Mouse (Mus musculus) C2C12 (cell line): ENCODE measurements around the gene 2010109A12Rik.

Experiments
- CTCF ChIP-seq: IDR thresholded peaks from one replicate; pipeline ENCODE4 v1.5.1; 2011; ENCODE audit not compliant: control insufficient read depth, insufficient read depth, insufficient read length
- FOSL1 ChIP-seq: IDR thresholded peaks from one replicate; pipeline ENCODE4 v1.8.0; 2011; ENCODE audit warnings: mild to moderate bottlenecking, low read length; ENCODE audit not compliant: poor library complexity, insufficient read depth, severe bottlenecking
- MAX ChIP-seq: IDR thresholded peaks from one replicate; pipeline ENCODE4 v1.6.1; 2011; ENCODE audit warnings: mild to moderate bottlenecking, control low read depth
- MYOG ChIP-seq: IDR thresholded peaks from one replicate; pipeline ENCODE4 v1.6.1; 2011; ENCODE audit not compliant: control insufficient read depth, insufficient read length; ENCODE audit errors: extremely low read depth

DNA sequence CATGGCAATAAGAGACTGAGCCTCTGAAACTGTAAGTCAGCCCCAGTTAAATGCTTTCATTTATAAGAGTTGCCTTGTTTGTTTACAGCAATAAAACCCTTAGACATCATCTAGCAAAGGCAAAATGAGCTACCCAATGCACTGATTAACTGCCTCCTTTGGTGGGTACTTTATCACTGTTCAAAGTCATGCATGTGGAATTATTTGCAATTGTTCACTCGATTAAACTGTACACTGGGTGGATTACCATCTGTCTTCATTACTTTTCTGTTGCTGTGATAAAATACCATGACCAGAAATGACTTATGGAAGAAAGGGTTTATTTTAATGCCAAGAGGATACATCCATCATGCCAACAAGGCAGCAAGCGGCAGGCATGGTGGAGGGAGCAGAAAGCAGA, 39.0 kb downstream of the 2010109A12Rik start:
- TF ChIP-seq CTCF = no peak
- no peak for TF ChIP-seq FOSL1
- TF ChIP-seq MAX = no peak
- no peak for TF ChIP-seq MYOG
